Mouse (Mus musculus) forebrain, embryonic 16.5 days (tissue): ENCODE data around the gene Zfp266. TPM values are rescaled to one million over a fixed set of nuclear protein-coding genes. Genes with fewer than 3 reads are reported as not detected.

Experiments
- ATAC-seq: fragments of 200-750 bp; cut with Nextera tagmentation; 2 replicates; pipeline ENCODE4 v1.8.0; 2017; ENCODE audit warnings: mild to moderate bottlenecking, moderate library complexity
- H3K27ac ChIP-seq: fragments of 300-500 bp; sonication (generic); 2 replicates; pipeline ENCODE4 v1.5.1; 2014; ENCODE audit warnings: low read length, control low read depth
- H3K27me3 ChIP-seq: fragments of 300-500 bp; sonication (generic); replicated peaks from 2 replicates; pipeline ENCODE4 v1.6.1; 2014; ENCODE audit warnings: low read length; ENCODE audit not compliant: control insufficient read depth, insufficient read depth
- H3K36me3 ChIP-seq: fragments of 300-500 bp; sonication (generic); 2 replicates; pipeline ENCODE4 v1.6.1; 2014; ENCODE audit not compliant: control insufficient read depth, insufficient read depth
- H3K4me1 ChIP-seq: fragments of 300-500 bp; sonication (generic); replicated peaks from 2 replicates; pipeline ENCODE4 v1.6.1; 2014; ENCODE audit warnings: low read length; ENCODE audit not compliant: control insufficient read depth, insufficient read depth
- H3K4me2 ChIP-seq: fragments of 300-500 bp; sonication (generic); 2 replicates; pipeline ENCODE4 v1.6.1; 2014; ENCODE audit warnings: mild to moderate bottlenecking, low read length, control low read depth
- H3K4me3 ChIP-seq: fragments of 300-500 bp; sonication (generic); replicated peaks from 2 replicates; pipeline ENCODE4 v1.5.1; 2014; ENCODE audit warnings: mild to moderate bottlenecking, low read length, control low read depth
- H3K9ac ChIP-seq: fragments of 300-500 bp; sonication (generic); replicated peaks from 2 replicates; pipeline ENCODE4 v1.6.1; 2014; ENCODE audit warnings: low read depth, low read length, control low read depth
- H3K9me3 ChIP-seq: fragments of 300-500 bp; sonication (generic); 2 replicates; pipeline ENCODE4 v1.6.1; 2016; ENCODE audit warnings: low read length; ENCODE audit not compliant: control insufficient read depth
- WGBS: fragments of 180-500 bp; shearing (Covaris S2); extraction: QIAGEN DNeasy Blood & Tissue Kit; methylation state at CpG from one replicate; pipeline ENCODE4 v1.1.7; 2014; 5-methylcytosine and 5-hydroxymethylcytosine counted together
- polyA plus RNA-seq: library from polyadenylated mRNA; unstranded; fragments of >200 nt; fragmentation: Nextera tagmentation; extraction: Ambion mirVana; gene quantifications from 2 replicates; pipeline ENCODE4 v1.2.1, GENCODE M21; 2015

Zfp266 gene
- polyA plus RNA-seq, 1 experiment from 2014 or later: 173 TPM

DNA sequence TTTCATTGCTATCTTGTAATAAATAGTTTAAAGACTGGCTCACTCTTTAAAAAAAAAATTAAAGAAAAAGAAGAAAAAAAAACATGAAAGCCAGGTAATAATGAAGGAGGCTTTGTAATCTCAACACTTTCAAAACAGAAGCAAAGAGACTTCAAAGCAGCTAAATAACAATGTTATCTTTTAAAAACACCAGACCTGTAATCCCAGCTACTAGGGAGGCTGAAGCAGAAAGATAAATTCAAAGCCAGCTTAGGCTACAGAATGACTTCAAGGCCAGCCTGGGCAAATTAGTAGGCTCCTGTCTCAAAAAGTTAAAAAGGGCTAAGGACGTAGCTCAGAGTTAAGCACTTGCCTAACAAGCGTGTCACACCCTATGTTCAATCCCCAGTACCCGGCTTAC, 11.5 kb downstream of the Zfp266 start:
- H3K36me3 ChIP-seq: peaks cover 23% of the 10 kb centered on the region
- no peaks in the 10 kb centered on the region for H3K9me3 ChIP-seq
- WGBS: 79% methylated on average over 3 of the region's 3 CpGs
- H3K9ac ChIP-seq: no peak overlapping the region
- no peak overlapping the region for H3K27ac ChIP-seq
- H3K4me1 ChIP-seq: peaks cover 4% of the 10 kb centered on the region; the same call in 1 of the 2 replicates
- H3K4me3 ChIP-seq: no peak overlapping the region
- H3K4me2 ChIP-seq: no peak overlapping the region
- H3K27me3 ChIP-seq: no peaks in the 10 kb centered on the region
- ATAC-seq: no peak

DNA sequence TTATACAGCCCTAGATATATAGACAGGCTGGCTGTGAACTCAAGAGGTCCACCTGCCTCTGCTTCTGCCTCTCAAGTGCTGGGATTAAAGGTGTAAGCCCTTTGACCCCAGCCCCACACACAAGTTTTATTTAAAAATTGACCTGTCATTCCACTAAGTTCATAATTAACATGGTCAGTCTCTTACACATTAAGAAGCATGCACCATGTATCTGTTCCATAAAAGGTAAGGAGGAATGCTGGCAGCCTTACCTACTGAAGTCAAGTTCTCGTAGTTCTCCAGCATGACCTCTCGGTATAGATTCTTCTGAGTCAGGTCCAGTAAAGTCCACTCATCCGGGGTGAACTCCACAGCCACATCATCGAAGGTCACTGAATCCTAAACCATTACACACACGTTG, 16.4 kb downstream of the Zfp266 start:
- Histone ChIP-seq H3K4me1 (no peaks in the 10 kb centered on the region), H3K27ac (no peak overlapping the region), H3K36me3 (peaks cover 60% of the 10 kb centered on the region), H3K9ac (no peak overlapping the region), H3K27me3 (no peaks in the 10 kb centered on the region), H3K9me3 (no peaks in the 10 kb centered on the region), H3K4me3 (no peak overlapping the region), H3K4me2 (no peak overlapping the region)
- ATAC-seq: no peak
- WGBS: 95% methylated on average over 5 of the region's 5 CpGs

GRCm38 (mm10) chr9:20493281-20493680, 27.9 kb downstream of the Zfp266 start:
- Histone ChIP-seq H3K27me3 (no peaks in the 10 kb centered on the region), H3K27ac (peak overlapping the region; percentile 91), H3K4me2 (peak overlapping the region; percentile 84), H3K9me3 (no peaks in the 10 kb centered on the region), H3K4me1 (peaks cover 35% of the 10 kb centered on the region), H3K9ac (peak overlapping the region; percentile 86), H3K36me3 (peaks cover 18% of the 10 kb centered on the region), H3K4me3 (peak overlapping the region; percentile 64)
- 7% methylated on average over 9 of the region's 9 CpGs for WGBS
- ATAC-seq: no peak

DNA sequence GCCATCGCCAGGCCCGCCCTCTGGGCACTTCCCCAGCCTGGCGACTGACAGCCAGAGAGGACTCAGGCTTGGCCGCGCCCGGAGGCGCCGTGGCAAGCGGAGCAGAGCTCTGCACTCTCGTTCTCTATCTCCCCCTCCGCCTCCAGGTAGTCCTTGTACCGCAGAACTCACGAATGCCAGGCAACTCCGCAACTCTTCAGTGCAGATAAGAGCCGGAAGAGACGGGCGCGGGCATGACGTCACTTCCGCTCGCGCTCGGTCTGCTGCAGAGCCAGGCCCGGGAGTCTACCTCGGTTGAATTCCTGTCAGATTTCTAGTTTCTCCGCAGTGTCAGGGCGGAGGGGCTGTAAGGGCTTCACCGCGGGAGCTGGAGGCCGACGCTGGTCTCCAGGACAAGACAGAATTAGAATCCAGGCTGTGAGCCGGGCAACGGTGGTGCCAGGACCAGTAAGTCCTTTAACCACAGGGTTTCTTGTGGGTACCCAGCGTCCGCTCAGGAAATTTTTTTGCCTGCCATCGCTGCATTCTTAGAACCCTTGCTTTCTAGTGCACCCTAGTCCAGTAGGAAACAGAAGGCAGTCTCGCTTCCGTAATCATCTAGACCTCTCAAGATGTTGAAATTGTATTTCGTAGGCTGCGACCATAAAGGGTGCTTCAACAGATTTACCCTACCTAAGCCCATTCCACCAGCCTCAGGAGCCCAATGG, 28.5 kb downstream of the Zfp266 start, which contains the start of gene Zfp426:
Gene Zfp426, minus strand, starts transcription at position 220 of the 707 bp plus-strand sequence.
- ATAC-seq: peak; percentile 98
- H3K27me3 ChIP-seq: no peaks in the 10 kb centered on the region
- H3K4me1 ChIP-seq: peaks cover 35% of the 10 kb centered on the region
- WGBS: 1% methylated on average over 40 of the region's 40 CpGs
- H3K4me2 ChIP-seq: peak within 1 kb of the TSS; percentile 86
- H3K9me3 ChIP-seq: no peaks in the 10 kb centered on the region
- peak within 1 kb of the TSS; percentile 91 for H3K27ac ChIP-seq
- H3K36me3 ChIP-seq: peaks cover 13% of the 10 kb centered on the region
- H3K4me3 ChIP-seq: peak within 1 kb of the TSS; percentile 64
- H3K9ac ChIP-seq: peak within 1 kb of the TSS; percentile 86

DNA sequence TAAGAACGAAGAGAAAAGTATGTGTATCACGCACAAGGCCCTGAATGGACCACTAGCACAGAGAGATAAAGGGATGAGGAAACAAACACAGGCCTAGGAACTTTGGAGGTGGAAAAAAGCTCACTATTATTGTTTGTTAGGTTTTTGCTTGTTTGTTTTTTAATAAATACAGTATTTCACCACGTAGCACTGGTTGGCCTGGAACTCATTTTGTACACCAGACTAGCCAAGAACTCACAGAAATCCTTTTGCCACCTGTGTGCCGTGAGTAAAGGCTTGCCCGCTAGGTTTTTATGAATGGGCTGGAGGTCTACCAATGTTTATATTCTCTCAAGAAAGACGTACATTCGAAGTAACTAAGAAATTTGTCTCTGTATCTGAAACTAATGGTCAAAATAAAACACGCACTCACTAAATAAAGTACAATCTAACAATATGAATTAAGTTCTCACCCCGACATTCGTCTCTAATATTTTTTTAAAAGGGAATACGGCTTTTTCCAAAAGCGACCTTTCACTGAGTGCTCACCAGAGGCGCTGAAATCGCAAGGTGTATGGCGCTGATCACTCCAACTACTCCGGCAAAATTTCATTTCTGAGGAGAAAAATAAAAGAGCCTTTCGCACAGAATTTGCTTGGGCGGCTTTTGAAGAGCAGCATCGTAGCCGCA, 29.2 kb downstream of the Zfp266 start:
- H3K9ac ChIP-seq: peak overlapping the region; percentile 86
- no peaks in the 10 kb centered on the region for H3K9me3 ChIP-seq
- H3K27ac ChIP-seq: peak overlapping the region; percentile 91
- H3K4me1 ChIP-seq: peaks cover 35% of the 10 kb centered on the region
- H3K36me3 ChIP-seq: peaks cover 9% of the 10 kb centered on the region
- H3K4me3 ChIP-seq: peak overlapping the region; percentile 64
- WGBS: 11% methylated on average over 20 of the region's 20 CpGs
- H3K4me2 ChIP-seq: peak overlapping the region; percentile 86
- no peaks in the 10 kb centered on the region for H3K27me3 ChIP-seq
- ATAC-seq: no peak

GRCm38 (mm10) chr9:20489536-20489935, 31.7 kb downstream of the Zfp266 start:
- 88% methylated on average over 5 of the region's 5 CpGs for WGBS
- ATAC-seq: no peak
- no peak overlapping the region for H3K4me2 ChIP-seq

DNA sequence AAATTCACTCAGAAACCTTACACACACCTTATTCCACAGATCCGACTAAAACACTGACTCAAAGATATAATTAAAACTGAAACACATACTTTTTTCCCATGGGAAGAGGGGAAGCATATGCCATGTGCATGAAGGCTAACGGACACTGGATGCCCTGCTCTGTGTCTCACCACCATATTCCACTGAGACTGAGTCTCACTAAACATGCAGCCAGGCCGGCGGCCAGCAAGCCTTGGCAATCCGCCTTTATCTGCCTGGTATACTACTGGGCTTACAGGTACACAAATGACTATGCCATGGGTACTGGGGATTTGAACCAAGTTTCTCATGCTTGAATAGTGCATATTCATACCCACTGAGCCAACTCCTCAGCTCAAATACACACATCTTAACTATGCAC, 41.8 kb downstream of the Zfp266 start:
- Histone ChIP-seq H3K36me3 (peaks cover 21% of the 10 kb centered on the region), H3K4me3 (no peak overlapping the region), H3K27me3 (no peaks in the 10 kb centered on the region), H3K9ac (no peak overlapping the region), H3K4me1 (no peaks in the 10 kb centered on the region), H3K9me3 (no peaks in the 10 kb centered on the region), H3K4me2 (no peak overlapping the region), H3K27ac (no peak overlapping the region)
- ATAC-seq: no peak
- 83% methylated on average over 5 of the region's 5 CpGs for WGBS

More at GRCm38 (mm10) chr9:20489536-20489935, 31.7 kb downstream of the Zfp266 start:
- Histone ChIP-seq H3K4me1 (peaks cover 35% of the 10 kb centered on the region), H3K27me3 (no peaks in the 10 kb centered on the region), H3K4me3 (no peak overlapping the region), H3K9ac (no peak overlapping the region), H3K36me3 (peaks cover 11% of the 10 kb centered on the region), H3K9me3 (no peaks in the 10 kb centered on the region), H3K27ac (no peak overlapping the region)

GRCm38 (mm10) chr9:20476632-20477031, 44.6 kb downstream of the Zfp266 start:
- H3K4me2 ChIP-seq: no peak overlapping the region
- no peak for ATAC-seq
- H3K27me3 ChIP-seq: no peaks in the 10 kb centered on the region
- H3K27ac ChIP-seq: no peak overlapping the region
- H3K9me3 ChIP-seq: no peaks in the 10 kb centered on the region
- WGBS: 85% methylated on average over 1 of the region's 1 CpGs
- no peaks in the 10 kb centered on the region for H3K4me1 ChIP-seq
- H3K36me3 ChIP-seq: peaks cover 29% of the 10 kb centered on the region
- no peak overlapping the region for H3K9ac ChIP-seq
- H3K4me3 ChIP-seq: no peak overlapping the region

DNA sequence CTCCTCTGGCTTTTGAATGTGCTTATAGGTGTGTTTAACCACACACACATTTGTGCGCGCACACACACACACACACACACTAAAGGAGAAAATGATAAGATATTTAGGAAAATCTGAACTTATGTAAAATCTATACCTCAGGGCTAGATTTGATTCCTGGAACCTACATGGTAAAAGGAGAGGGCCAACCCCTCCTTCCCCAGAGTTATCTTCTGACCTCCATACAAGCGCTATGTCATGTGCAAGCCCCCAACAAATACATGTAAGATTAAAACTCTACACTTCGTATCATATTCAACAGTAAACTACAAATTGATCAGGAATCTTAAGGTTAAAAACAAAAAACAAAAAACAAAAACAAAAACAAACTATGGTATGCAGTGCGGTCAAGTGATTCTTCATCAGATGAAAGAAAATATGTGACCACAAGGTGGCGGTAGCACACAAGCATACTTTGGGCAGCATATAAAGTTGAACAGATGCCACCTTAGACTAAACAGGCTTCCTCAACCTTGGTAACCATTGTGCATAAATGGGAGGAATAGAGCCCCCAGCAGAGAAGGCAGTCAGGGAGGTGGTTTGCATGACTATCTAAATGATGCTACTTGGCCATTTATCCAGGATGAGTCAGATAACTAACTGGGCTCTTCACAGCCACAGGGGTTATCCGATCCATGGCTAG, 54.3 kb downstream of the Zfp266 start:
- H3K36me3 ChIP-seq: peaks cover 30% of the 10 kb centered on the region
- 0 out of 2 replicates have a peak, but pooled peaks cover 2% of the 10 kb centered on the region for H3K27me3 ChIP-seq
- WGBS: 58% methylated on average over 7 of the region's 7 CpGs
- no peaks in the 10 kb centered on the region for H3K4me1 ChIP-seq
- H3K4me3 ChIP-seq: no peak overlapping the region
- peak; percentile 64 for ATAC-seq
- H3K9ac ChIP-seq: no peak overlapping the region
- H3K4me2 ChIP-seq: no peak overlapping the region
- no peak overlapping the region for H3K27ac ChIP-seq
- peaks cover 8% of the 10 kb centered on the region; the same call in 1 of the 2 replicates for H3K9me3 ChIP-seq
